Mouse (Mus musculus) cerebellum, adult 2 months (tissue): Measurements from ENCODE around the gene Ddx11.

Source experiments
- CTCF ChIP-seq: fragments of 200-500 bp; IDR thresholded peaks from 2 replicates; pipeline ENCODE4 v1.5.1; 2011; ENCODE audit warnings: low read depth, mild to moderate bottlenecking, control low read depth, low read length, moderate library complexity, borderline replicate concordance; ENCODE audit not compliant: insufficient read depth
- POLR2A ChIP-seq: fragments of 200-500 bp; IDR thresholded peaks from 2 replicates; pipeline ENCODE4 v1.6.1; 2011; ENCODE audit warnings: low read length, control low read depth, borderline replicate concordance; ENCODE audit not compliant: insufficient read depth

DNA sequence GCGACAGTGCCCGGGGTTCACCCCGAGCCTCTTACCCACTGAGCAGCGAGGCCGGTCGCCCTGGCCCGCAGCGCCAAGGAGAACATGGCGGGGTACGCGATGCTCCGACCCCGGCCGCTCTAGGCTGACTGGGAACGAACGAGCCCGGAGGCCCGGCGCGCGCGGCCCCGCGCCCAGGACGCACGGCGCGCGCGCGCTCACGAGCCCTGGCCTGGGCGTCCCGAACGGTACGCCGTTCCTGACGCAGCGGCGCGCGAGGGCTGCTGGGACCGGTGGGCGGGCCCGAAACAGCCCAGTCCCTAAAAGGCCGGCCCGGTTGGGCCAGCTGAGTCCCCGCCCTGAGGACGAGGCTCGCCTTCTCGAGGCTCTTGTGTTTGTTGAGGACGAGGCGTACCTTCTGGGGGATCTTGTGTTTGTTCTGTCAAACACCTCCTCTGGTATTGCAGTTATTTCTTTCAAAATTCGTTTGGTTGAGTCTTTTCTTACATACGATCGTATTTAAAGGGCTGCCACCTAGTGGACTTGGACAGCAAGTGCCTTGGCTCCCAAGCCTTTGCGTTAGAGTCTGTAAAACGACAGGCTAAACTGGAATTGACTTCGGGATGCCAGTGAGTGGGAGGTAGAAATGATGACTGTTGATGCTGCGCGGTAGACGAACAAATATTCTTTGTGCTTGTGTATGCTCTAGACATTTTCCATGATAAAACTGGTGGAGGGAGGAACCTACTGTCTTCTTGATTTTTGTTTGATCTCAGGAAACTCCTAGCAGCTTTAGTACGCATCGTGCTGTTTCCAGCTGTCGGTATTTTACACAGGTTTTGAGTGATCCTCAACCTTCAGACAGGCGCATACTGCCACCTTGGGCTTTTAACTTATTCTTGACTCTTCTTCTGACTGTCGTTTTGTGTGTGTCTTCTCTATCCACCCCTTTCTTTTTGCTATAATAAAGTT lies 21.7 kb upstream of the Ddx11 start, which contains the start of gene Ndufv2:
- TF ChIP-seq POLR2A (peak; percentile 92), CTCF (peak; percentile 71)
